Mouse (Mus musculus): ENCODE results near the gene Dedd2. TPM values are rescaled to one million over a fixed set of nuclear protein-coding genes. Genes with fewer than 3 reads are reported as not detected.

Dedd2 gene
- polyA plus RNA-seq, 1 experiment from 2014 or later: 18.1 TPM

DNA sequence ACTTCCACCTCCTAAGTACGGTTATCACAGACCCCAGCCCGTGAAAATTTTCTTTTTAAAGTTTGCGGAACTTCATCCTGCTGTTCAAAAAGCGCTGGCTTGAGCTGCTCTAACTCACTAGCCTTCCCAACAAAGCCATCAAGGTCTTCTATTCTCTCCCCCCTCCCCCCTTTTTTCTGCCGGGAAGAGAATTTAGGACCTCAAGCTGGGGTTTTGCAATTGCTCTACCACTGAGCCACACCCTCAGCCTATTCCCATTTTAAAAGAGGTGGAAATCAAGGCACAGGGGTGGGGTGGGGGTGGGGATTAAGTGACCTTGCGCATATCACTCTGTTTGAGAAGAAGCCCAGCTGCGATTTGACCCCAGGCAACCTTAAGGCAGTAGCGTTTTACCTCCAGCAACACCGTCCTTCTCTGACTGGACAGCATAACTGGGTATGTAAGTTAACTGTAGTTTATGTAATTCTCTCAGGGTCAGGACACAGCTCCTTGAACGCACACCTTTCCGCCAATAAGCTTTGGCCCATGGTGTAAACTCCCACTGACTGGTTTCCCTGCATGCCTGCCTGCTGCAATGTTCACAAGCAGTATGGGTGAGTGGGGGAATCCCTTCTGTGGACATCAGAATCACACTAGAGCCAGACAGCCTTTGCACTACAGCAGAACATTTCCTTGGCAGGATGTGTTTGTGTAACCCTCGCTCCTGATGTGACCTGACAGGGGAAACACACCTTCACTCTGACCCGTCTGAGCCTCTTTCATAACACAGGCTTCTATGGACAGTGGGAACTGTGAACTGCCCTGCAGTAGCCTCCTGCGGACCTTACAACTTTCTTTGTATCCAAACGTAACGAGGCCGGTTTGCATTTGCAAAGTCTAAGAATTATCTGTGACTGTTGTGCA lies 43.8 kb upstream of the Dedd2 start:
- H3K27me3 ChIP-seq: no peaks in the 10 kb centered on the region
- CTCF ChIA-PET: interaction anchor here (0.9 to 1.0 kb wide), 2 partner anchors 10 to 11 kb away, joined by 3 to 4 read pairs; no protein-coding TSS in a partner anchor
- DNase-seq (ENCODE audit: low read depth, low spot score) (no peak), ATAC-seq (no peak)
- in situ Hi-C loops (cut with MboI; ENCODE audit: low pct_unique_long_range_greater_than_20kb): no loop called here
- POLR2A ChIA-PET: no interaction called here
- no peak for TF ChIP-seq CTCF (IDR thresholded peaks at IDR 0.05)

DNA sequence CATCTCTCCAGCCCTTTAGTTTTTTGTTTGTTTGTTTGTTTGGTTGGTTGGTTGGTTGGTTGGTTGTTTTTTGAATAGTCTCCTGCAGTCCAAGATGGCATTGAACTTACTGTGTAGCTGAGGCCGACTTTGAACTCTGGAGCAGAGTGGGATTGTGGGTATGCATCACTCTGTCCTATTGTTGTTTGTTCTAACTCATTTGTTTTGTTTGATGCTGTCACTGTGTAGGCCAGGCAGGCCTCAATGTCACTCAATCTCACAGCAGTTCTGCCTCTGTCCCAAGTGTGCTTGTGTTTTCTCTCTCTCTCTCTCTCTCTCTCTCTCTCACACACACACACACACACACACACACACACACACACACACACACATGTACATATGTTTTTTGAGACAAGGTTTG lies 41.5 kb upstream of the Dedd2 start:
- in situ Hi-C loops (cut with MboI; ENCODE audit: low pct_unique_long_range_greater_than_20kb): no loop called here
- no peaks in the 10 kb centered on the region for H3K27me3 ChIP-seq
- no peak for DNase-seq (ENCODE audit: low read depth, low spot score)
- CTCF ChIA-PET: interaction anchor here (0.7 to 1.0 kb wide), 2 partner anchors 10 to 90 kb away, joined by 3 read pairs; no protein-coding TSS in a partner anchor
- ATAC-seq: no peak
- no peak for TF ChIP-seq CTCF (IDR thresholded peaks at IDR 0.05)
- POLR2A ChIA-PET: no interaction called here

DNA sequence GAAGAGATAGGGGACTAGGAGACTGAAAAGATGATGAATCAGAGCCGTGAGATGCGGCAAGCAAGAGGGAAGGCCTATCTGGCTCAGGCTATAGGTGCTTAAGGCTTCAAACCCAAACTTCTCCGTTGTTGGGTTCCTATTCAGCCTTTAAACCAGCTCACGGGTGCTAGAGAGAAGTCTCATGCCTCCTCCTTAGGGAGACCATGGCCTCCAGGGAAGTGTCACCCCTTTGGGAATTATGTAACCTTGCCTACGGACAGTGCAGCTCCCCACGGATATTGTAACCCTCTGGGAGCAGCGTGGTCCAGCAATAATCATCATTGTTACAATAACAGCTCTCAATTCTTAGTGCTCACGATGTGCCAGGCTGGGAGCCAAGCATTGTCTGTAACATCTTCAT lies 31.4 kb upstream of the Dedd2 start:
- in situ Hi-C loops (cut with MboI; ENCODE audit: low pct_unique_long_range_greater_than_20kb): no loop called here
- POLR2A ChIA-PET: interaction anchor here (1.3 kb wide), 1 partner anchor 17 kb away, joined by 3 read pairs; no protein-coding TSS in a partner anchor
- DNase-seq (ENCODE audit: low read depth, low spot score) (no peak), ATAC-seq (no peak)
- TF ChIP-seq CTCF (IDR thresholded peaks at IDR 0.05): no peak
- CTCF ChIA-PET: interaction anchor here (0.7 to 1.7 kb wide), 6 partner anchors 9 to 150 kb away, joined by 3 to 7 read pairs (median 3); no protein-coding TSS in a partner anchor
- H3K27me3 ChIP-seq: no peaks in the 10 kb centered on the region

DNA sequence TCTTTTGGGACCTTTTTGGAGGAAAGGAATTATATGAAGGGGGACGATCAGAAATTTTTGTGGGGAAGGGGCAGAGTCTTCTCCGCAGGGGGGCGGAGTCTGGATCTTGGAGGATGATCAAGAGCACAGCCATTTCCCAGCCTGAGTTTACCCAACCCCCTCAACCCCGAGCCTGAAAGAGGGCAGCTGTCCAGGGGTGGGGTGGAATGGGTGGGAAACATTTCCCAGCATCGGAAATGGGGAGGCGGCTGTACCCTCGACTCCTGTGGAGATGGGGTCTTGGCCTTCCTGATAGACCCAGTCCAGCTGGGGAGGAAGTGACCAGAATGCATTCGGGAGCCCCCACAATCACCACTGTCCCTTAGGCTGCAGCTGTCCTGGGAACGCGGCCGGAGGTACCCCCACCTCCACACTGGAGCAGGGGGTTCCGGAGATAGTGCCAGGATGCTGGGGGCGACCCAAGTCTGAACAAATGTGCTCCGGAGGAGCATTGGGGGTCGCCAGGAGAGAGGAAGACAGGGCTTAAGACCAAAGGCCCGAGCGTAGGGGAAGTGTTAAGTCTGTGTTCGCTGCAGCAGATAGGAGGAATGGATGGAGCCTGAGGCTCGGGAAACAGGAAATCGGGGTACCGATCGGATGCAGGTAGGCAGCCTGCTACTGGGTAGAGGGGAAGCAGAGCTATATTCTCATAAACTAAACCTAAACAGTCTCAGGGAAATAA lies 30.8 kb upstream of the Dedd2 start:
- POLR2A ChIA-PET: interaction anchor here (1.3 kb wide), 1 partner anchor 18 kb away, joined by 3 read pairs; no protein-coding TSS in a partner anchor
- CTCF ChIA-PET: interaction anchor here (0.7 to 1.7 kb wide), 6 partner anchors 10 to 151 kb away, joined by 3 to 7 read pairs (median 3); no protein-coding TSS in a partner anchor
- in situ Hi-C loops (cut with MboI; ENCODE audit: low pct_unique_long_range_greater_than_20kb): no loop called here
- no peak for DNase-seq (ENCODE audit: low read depth, low spot score)
- no peak for ATAC-seq
- TF ChIP-seq CTCF (IDR thresholded peaks at IDR 0.05): no peak
- no peaks in the 10 kb centered on the region for H3K27me3 ChIP-seq

DNA sequence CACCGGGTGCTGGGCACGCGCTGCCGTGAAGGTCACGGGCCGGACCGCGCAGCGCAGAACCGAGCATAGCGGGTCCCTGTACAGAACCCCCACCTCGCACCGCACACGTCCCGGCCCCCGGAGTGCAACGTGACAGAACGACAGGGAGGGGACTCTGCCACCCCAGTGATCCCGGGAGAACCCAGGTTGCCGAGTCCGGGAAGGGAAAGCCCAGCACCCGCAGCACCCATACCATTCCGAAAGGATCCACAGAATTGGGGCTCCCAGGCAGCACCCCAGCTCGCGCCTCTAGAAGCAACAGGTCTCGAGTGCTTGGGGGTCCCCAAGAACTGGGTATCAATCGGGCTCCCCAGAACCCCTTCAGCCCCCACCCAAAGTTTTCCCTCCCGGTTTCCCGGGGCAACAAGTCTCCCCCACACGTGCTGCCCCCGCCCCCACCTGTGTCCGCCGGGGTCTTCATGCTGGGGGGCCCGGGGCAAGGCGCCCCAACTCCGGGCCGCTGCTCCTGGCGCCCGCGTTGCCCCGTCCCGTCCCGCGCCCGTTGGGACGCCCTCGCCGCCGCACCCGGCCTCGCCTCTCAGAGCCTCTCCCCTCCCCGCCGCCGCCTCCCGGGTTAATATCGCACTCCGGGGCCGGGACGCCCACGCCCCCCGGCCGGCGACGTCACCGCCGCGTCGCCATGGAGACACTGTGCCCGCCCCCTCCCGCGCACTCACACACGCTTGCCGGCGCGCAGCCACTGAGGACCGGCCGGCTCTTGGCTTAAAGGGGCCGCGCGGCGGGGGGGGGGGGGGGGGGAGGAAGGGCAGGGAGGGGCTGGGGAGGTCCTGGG lies 29.9 kb upstream of the Dedd2 start, which contains the start of gene Erf:
Gene Erf (minus strand): TSS at position 621 of the 832 bp plus-strand sequence.
- TF ChIP-seq CTCF (IDR thresholded peaks at IDR 0.05): no peak
- H3K27me3 ChIP-seq: no peaks in the 10 kb centered on the region
- POLR2A ChIA-PET: interaction anchor here (0.6 to 1.5 kb wide), 3 partner anchors 12 to 22 kb away, joined by 3 read pairs; no protein-coding TSS in a partner anchor

DNA sequence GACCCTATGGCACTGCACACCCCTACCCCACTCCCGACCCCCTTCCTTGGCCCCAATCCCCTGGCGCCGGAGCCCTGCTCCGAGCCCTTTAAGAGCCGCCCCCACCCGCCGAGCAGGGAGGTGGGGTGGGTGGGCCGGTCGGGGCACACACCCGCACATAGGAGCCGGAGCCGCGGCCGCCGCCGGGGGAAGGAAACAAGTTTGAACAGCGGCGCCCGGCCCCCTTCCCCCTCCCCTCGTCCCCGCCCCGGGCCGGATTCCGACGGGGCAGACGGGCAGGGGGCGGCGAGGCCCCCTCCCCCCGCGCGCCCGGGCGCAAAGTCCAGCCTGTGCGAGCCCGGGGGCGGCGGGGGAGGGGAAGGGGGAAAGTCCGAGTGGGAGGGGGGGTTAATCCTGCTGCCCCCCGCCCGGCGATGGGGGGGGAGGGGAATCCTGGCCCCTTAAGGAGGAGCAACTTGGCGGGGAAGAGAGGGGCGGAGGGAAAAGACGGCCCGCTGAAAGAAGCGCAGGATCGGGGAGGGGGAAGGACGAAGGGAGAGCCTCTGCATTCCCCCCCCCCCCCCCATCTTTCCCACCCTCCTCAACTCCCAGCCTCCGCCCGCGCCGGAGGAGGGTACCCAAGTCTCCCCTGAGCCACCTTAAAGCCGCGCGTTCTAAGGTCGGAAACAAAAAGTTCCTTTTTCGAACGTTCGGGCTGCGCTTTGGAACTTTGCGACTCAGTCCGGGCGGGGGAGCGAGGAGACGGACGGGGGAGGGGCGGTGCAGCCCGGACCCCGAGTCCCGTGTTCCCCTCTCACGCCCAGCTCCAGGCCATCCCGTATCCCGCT lies 29.1 kb upstream of the Dedd2 start:
- in situ Hi-C loops (cut with MboI; ENCODE audit: low pct_unique_long_range_greater_than_20kb): no loop called here
- POLR2A ChIA-PET: interaction anchor here (0.6 to 1.5 kb wide), 2 partner anchors 11 to 22 kb away, joined by 3 read pairs; no protein-coding TSS in a partner anchor
- CTCF ChIA-PET: no interaction called here
- DNase-seq (ENCODE audit: low read depth, low spot score): no peak
- ATAC-seq: peak; percentile 51
- no peak for TF ChIP-seq CTCF (IDR thresholded peaks at IDR 0.05)
- H3K27me3 ChIP-seq: no peaks in the 10 kb centered on the region

More for the DNA sequence above, 29.9 kb upstream of the Dedd2 start, which contains the start of gene Erf:
- DNase-seq (ENCODE audit: low read depth, low spot score) (no peak), ATAC-seq (peak; percentile 34)
- in situ Hi-C loops (cut with MboI; ENCODE audit: low pct_unique_long_range_greater_than_20kb): no loop called here
- CTCF ChIA-PET: interaction anchor here (1.5 kb wide), 1 partner anchor 9 kb away, joined by 3 read pairs; no protein-coding TSS in a partner anchor

DNA sequence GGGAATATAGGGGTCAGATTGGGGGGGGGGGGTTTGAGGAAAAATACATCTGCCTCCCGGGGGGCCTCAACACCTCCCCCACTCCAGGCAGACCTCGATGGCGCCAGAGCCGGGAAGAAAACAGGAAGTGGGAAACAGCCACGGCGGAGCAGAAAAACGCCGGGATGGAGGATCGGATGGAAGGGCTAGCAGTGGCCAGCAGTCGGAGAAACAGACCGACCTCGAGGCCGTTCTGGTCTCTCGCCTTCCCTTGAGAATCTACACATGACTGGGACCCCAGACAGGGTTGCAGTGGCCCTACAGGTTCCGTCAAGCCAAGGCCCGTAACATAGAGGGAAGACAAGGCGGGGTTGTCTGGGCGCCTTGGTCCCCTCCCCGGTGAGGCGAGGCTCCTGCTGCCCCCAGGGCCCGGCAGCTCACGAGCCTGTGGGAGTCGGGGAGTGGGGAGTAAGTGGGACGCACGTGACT lies 28.5 kb upstream of the Dedd2 start:
- no peak for TF ChIP-seq CTCF (IDR thresholded peaks at IDR 0.05)
- in situ Hi-C loops (cut with MboI; ENCODE audit: low pct_unique_long_range_greater_than_20kb): no loop called here
- ChIA-PET POLR2A (interaction anchor here (0.8 to 1.5 kb wide), 4 partner anchors 17 to 69 kb away, joined by 3 to 5 read pairs (median 3); no protein-coding TSS in a partner anchor), CTCF (interaction anchor here (1.2 kb wide), 1 partner anchor 19 kb away, joined by 3 read pairs; the partner anchor contains the start of gene Cic)
- DNase-seq (ENCODE audit: low read depth, low spot score) (no peak), ATAC-seq (peak; percentile 7)
- no peaks in the 10 kb centered on the region for H3K27me3 ChIP-seq

DNA sequence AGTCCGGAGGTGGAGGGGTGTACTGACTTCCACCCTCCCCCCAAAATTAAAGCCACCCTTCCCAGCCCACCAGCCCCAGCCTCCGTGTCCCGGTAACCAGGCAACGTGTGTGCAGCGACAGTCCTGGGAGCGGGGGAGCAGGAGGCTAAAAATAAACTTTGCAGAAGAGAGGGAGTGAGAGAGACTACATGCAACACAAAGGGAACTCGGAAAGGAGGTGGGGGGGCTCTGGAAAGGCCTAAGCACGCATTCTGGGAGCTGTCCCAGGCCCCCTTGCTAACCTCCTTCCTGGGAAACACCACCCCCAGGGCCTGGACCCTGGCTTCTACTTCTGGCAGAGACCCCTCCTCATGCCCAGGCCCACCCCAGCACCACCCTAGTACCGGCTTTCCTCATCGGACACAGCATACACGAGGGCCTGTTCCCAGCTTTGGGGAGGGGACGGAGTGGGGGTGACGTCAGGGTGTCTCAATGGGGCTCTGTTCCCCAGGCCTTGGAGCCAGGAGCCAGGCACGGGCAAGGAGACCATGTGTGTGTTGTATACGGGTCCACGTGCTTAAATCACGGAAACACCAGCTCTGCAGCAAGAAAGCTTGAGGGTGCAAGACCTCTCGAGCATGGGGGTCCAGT lies 27.7 kb upstream of the Dedd2 start:
- no peak for TF ChIP-seq CTCF (IDR thresholded peaks at IDR 0.05)
- in situ Hi-C loops (cut with MboI; ENCODE audit: low pct_unique_long_range_greater_than_20kb): no loop called here
- H3K27me3 ChIP-seq: no peaks in the 10 kb centered on the region
- no peak for DNase-seq (ENCODE audit: low read depth, low spot score)
- ATAC-seq: no peak
- ChIA-PET POLR2A (interaction anchor here (0.8 to 1.3 kb wide), 4 partner anchors 16 to 70 kb away, joined by 3 to 5 read pairs (median 4); no protein-coding TSS in a partner anchor), CTCF (interaction anchor here (1.2 kb wide), 1 partner anchor 20 kb away, joined by 3 read pairs; the partner anchor contains the start of gene Cic)

Data from Patski (cell line).